Mouse (Mus musculus): Measurements from ENCODE around the gene Clasp2. TPM values are rescaled to one million over a fixed set of nuclear protein-coding genes. Genes with fewer than 3 reads are reported as not detected.
"Not testable (repeated sequence)": the region's sequence is repeated elsewhere in the genome, so short reads cannot be mapped to it uniquely, and the experiment has no call there.

The Clasp2 gene
- polyA plus RNA-seq, 1 experiment from 2014 or later: 34.2 TPM

GRCm38 (mm10) chr9:113758472-113758871, 17.2 kb downstream of the Clasp2 start:
- no peak for ATAC-seq (ENCODE audit: insufficient number of reproducible peaks, low FRiP score)

GRCm38 (mm10) chr9:113759684-113760083, 18.4 kb downstream of the Clasp2 start:
- Histone ChIP-seq H3K27ac (ENCODE audit: poor library complexity, severe bottlenecking) (no peak overlapping the region), H3K27me3 (replicated peaks) (no peaks in the 10 kb centered on the region), H3K9me3 (replicated peaks) (peaks cover 10% of the 10 kb centered on the region), H3K4me1 (replicated peaks) (peaks cover 14% of the 10 kb centered on the region), H3K36me3 (peaks cover 29% of the 10 kb centered on the region), H3K4me3 (no peak overlapping the region), H3K4me2 (no peak overlapping the region), H3K9ac (no peak overlapping the region)
- ATAC-seq (ENCODE audit: insufficient number of reproducible peaks, low FRiP score): no peak
- 100% methylated on average over 1 of the region's 1 CpGs for WGBS

More at GRCm38 (mm10) chr9:113758472-113758871, 17.2 kb downstream of the Clasp2 start:
- WGBS: 87% methylated on average over 10 of the region's 10 CpGs
- no peak overlapping the region for H3K4me3 ChIP-seq
- H3K9me3 ChIP-seq (replicated peaks): peaks cover 10% of the 10 kb centered on the region
- H3K9ac ChIP-seq: no peak overlapping the region
- H3K36me3 ChIP-seq: peaks cover 25% of the 10 kb centered on the region
- peaks cover 14% of the 10 kb centered on the region for H3K4me1 ChIP-seq (replicated peaks)
- H3K27me3 ChIP-seq (replicated peaks): no peaks in the 10 kb centered on the region
- no peak overlapping the region for H3K4me2 ChIP-seq
- H3K27ac ChIP-seq (ENCODE audit: poor library complexity, severe bottlenecking): no peak overlapping the region

GRCm38 (mm10) chr9:113762389-113762788, 21.1 kb downstream of the Clasp2 start:
- no peak for ATAC-seq (ENCODE audit: insufficient number of reproducible peaks, low FRiP score)
- no peak overlapping the region for H3K4me3 ChIP-seq
- H3K27me3 ChIP-seq (replicated peaks): no peaks in the 10 kb centered on the region
- no peak overlapping the region for H3K9ac ChIP-seq
- WGBS: 89% methylated on average over 6 of the region's 6 CpGs
- H3K4me2 ChIP-seq: no peak overlapping the region
- peaks cover 10% of the 10 kb centered on the region for H3K9me3 ChIP-seq (replicated peaks)
- H3K36me3 ChIP-seq: peaks cover 29% of the 10 kb centered on the region
- H3K27ac ChIP-seq (ENCODE audit: poor library complexity, severe bottlenecking): no peak overlapping the region
- H3K4me1 ChIP-seq (replicated peaks): peaks cover 8% of the 10 kb centered on the region; the same call in 1 of the 2 replicates

GRCm38 (mm10) chr9:113763123-113763522, 21.9 kb downstream of the Clasp2 start:
- Histone ChIP-seq H3K27ac (ENCODE audit: poor library complexity, severe bottlenecking) (no peak overlapping the region), H3K4me2 (no peak overlapping the region), H3K4me1 (replicated peaks) (peaks cover 4% of the 10 kb centered on the region; the same call in 1 of the 2 replicates), H3K36me3 (peaks cover 26% of the 10 kb centered on the region), H3K9me3 (replicated peaks) (peaks cover 10% of the 10 kb centered on the region), H3K27me3 (replicated peaks) (no peaks in the 10 kb centered on the region), H3K9ac (no peak overlapping the region), H3K4me3 (no peak overlapping the region)
- WGBS: 63% methylated on average over 4 of the region's 4 CpGs
- ATAC-seq (ENCODE audit: insufficient number of reproducible peaks, low FRiP score): no peak

GRCm38 (mm10) chr9:113770640-113771039, 29.4 kb downstream of the Clasp2 start:
- no peak overlapping the region for H3K4me2 ChIP-seq
- H3K27ac ChIP-seq (ENCODE audit: poor library complexity, severe bottlenecking): no peak overlapping the region
- no peak overlapping the region for H3K4me3 ChIP-seq
- no peak overlapping the region for H3K9ac ChIP-seq
- H3K9me3 ChIP-seq (replicated peaks): no peaks in the 10 kb centered on the region
- no peaks in the 10 kb centered on the region for H3K4me1 ChIP-seq (replicated peaks)
- WGBS: 82% methylated on average over 4 of the region's 4 CpGs
- no peaks in the 10 kb centered on the region for H3K27me3 ChIP-seq (replicated peaks)
- H3K36me3 ChIP-seq: peaks cover 22% of the 10 kb centered on the region
- no peak for ATAC-seq (ENCODE audit: insufficient number of reproducible peaks, low FRiP score)

- Histone ChIP-seq H3K4me1 (replicated peaks) (peaks cover 8% of the 10 kb centered on the region; the same call in 1 of the 2 replicates), H3K36me3 (peaks cover 7% of the 10 kb centered on the region; the same call in 1 of the 2 replicates), H3K4me2 (no peak overlapping the region), H3K4me3 (no peak overlapping the region), H3K27me3 (replicated peaks) (no peaks in the 10 kb centered on the region), H3K9me3 (replicated peaks) (no peaks in the 10 kb centered on the region), H3K27ac (ENCODE audit: poor library complexity, severe bottlenecking) (no peak overlapping the region), H3K9ac (no peak overlapping the region)
- ATAC-seq (ENCODE audit: insufficient number of reproducible peaks, low FRiP score): no peak
- WGBS: 79% methylated on average over 3 of the region's 3 CpGs
Measured at GRCm38 (mm10) chr9:113780863-113781262, 39.6 kb downstream of the Clasp2 start.

GRCm38 (mm10) chr9:113782362-113783005, 41.2 kb downstream of the Clasp2 start:
- Histone ChIP-seq H3K27ac (ENCODE audit: poor library complexity, severe bottlenecking) (no peak overlapping the region), H3K4me1 (replicated peaks) (peaks cover 8% of the 10 kb centered on the region; the same call in 1 of the 2 replicates), H3K27me3 (replicated peaks) (no peaks in the 10 kb centered on the region), H3K9ac (no peak overlapping the region), H3K4me3 (no peak overlapping the region), H3K36me3 (peaks cover 7% of the 10 kb centered on the region; the same call in 1 of the 2 replicates), H3K4me2 (no peak overlapping the region), H3K9me3 (replicated peaks) (no peaks in the 10 kb centered on the region)
- WGBS: 74% methylated on average over 4 of the region's 4 CpGs
- no peak for ATAC-seq (ENCODE audit: insufficient number of reproducible peaks, low FRiP score)

GRCm38 (mm10) chr9:113783674-113784073, 42.4 kb downstream of the Clasp2 start:
- no peak for ATAC-seq (ENCODE audit: insufficient number of reproducible peaks, low FRiP score)
- Histone ChIP-seq H3K27me3 (replicated peaks) (no peaks in the 10 kb centered on the region), H3K36me3 (peaks cover 7% of the 10 kb centered on the region; the same call in 1 of the 2 replicates), H3K9me3 (replicated peaks) (no peaks in the 10 kb centered on the region), H3K4me3 (no peak overlapping the region), H3K9ac (no peak overlapping the region), H3K4me2 (no peak overlapping the region), H3K4me1 (replicated peaks) (peaks cover 8% of the 10 kb centered on the region; the same call in 1 of the 2 replicates), H3K27ac (ENCODE audit: poor library complexity, severe bottlenecking) (no peak overlapping the region)
- WGBS: 55% methylated on average over 5 of the region's 5 CpGs

GRCm38 (mm10) chr9:113789283-113789682, 48.0 kb downstream of the Clasp2 start:
- H3K4me3 ChIP-seq: not testable (repeated sequence)

GRCm38 (mm10) chr9:113792651-113793512, 51.6 kb downstream of the Clasp2 start:
- Histone ChIP-seq H3K9me3 (replicated peaks) (no peaks in the 10 kb centered on the region), H3K9ac (peak overlapping the region; percentile 61), H3K27ac (ENCODE audit: poor library complexity, severe bottlenecking) (peak overlapping the region; percentile 81), H3K4me2 (peak overlapping the region; percentile 75), H3K36me3 (no peaks in the 10 kb centered on the region), H3K27me3 (replicated peaks) (no peaks in the 10 kb centered on the region), H3K4me1 (replicated peaks) (peaks cover 22% of the 10 kb centered on the region), H3K4me3 (peak overlapping the region; percentile 50)
- WGBS: 3% methylated on average over 17 of the region's 17 CpGs
- peak; percentile 77 for ATAC-seq (ENCODE audit: insufficient number of reproducible peaks, low FRiP score)

More at GRCm38 (mm10) chr9:113789283-113789682, 48.0 kb downstream of the Clasp2 start:
- not testable (repeated sequence) for H3K27ac ChIP-seq (ENCODE audit: poor library complexity, severe bottlenecking); H3K4me2 ChIP-seq; H3K27me3 ChIP-seq (replicated peaks); H3K9ac ChIP-seq; H3K9me3 ChIP-seq (replicated peaks); H3K36me3 ChIP-seq; ATAC-seq (ENCODE audit: insufficient number of reproducible peaks, low FRiP score)
- 45% methylated on average over 6 of the region's 6 CpGs for WGBS
- H3K4me1 ChIP-seq (replicated peaks): peaks cover 22% of the 10 kb centered on the region

GRCm38 (mm10) chr9:113793513-113793905, 52.2 kb downstream of the Clasp2 start:
- no peaks in the 10 kb centered on the region for H3K27me3 ChIP-seq (replicated peaks)
- peak overlapping the region; percentile 81; the same call in 1 of the 2 replicates for H3K27ac ChIP-seq (ENCODE audit: poor library complexity, severe bottlenecking)
- peak overlapping the region; percentile 50 for H3K4me3 ChIP-seq
- H3K4me2 ChIP-seq: peak overlapping the region; percentile 75
- H3K9me3 ChIP-seq (replicated peaks): no peaks in the 10 kb centered on the region
- WGBS: 50% methylated on average over 3 of the region's 3 CpGs
- H3K9ac ChIP-seq: peak overlapping the region; percentile 61
- ATAC-seq (ENCODE audit: insufficient number of reproducible peaks, low FRiP score): no peak
- H3K36me3 ChIP-seq: no peaks in the 10 kb centered on the region
- peaks cover 22% of the 10 kb centered on the region for H3K4me1 ChIP-seq (replicated peaks)

Measured in heart, embryonic 12.5 days (tissue).